Mouse (Mus musculus): ENCODE results near the gene Slpi. TPM values are rescaled to one million over a fixed set of nuclear protein-coding genes. Genes with fewer than 3 reads are reported as not detected.

Slpi gene
- 1.2 and 2.5 TPM in 2 replicates for polyA plus RNA-seq (2016; fragmentation: Nextera tagmentation; extraction: Ambion mirVana)

DNA sequence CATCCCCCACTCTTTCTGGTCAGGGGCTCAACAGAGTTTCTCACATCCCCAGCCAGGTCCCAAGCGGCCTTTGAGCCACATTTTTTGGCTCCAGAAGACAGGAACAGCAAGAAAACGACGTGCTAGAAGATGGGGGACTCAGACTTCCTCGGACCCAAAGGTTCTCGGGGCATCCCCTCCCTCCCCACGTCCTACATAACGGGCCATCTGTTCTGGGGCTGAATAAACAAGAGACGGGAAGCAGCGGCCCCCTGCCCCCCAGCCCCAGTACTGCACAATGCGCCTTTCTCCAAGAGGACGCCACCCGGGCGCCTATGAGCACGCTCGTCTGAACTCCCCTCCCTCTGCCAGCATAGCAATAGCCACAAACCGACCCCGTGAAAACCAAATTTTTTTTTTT lies at the start of gene Slpi:
Slpi (minus strand) TSS at position 76 of the 400 bp plus-strand sequence.
- under 1% methylated on average over 17 of the region's 17 CpGs for WGBS
- H3K9ac ChIP-seq (replicated peaks), result peak within 1 kb of the TSS; percentile 57
- peak within 1 kb of the TSS; percentile 70 for H3K4me2 ChIP-seq
- peak within 1 kb of the TSS; percentile 44 for H3K4me3 ChIP-seq (replicated peaks)
- H3K27ac ChIP-seq, result peak within 1 kb of the TSS; percentile 92
- peaks cover 35% of the 10 kb centered on the region for H3K4me1 ChIP-seq (replicated peaks)
- no peaks in the 10 kb centered on the region for H3K9me3 ChIP-seq
- peaks cover 53% of the 10 kb centered on the region for H3K27me3 ChIP-seq
- ATAC-seq (ENCODE audit: insufficient number of reproducible peaks, insufficient read depth, low FRiP score, low TSS enrichment, low read depth), result peak; percentile 61
- H3K36me3 ChIP-seq, result peaks cover 9% of the 10 kb centered on the region

- Histone ChIP-seq H3K36me3 (no peaks in the 10 kb centered on the region), H3K27ac (no peak overlapping the region), H3K4me1 (replicated peaks) (peaks cover 81% of the 10 kb centered on the region), H3K4me3 (replicated peaks) (no peak overlapping the region), H3K9ac (replicated peaks) (no peak overlapping the region), H3K9me3 (no peaks in the 10 kb centered on the region), H3K4me2 (no peak overlapping the region), H3K27me3 (peaks cover 14% of the 10 kb centered on the region)
- WGBS, result 43% methylated on average over 8 of the region's 8 CpGs
- no peak for ATAC-seq (ENCODE audit: insufficient number of reproducible peaks, insufficient read depth, low FRiP score, low TSS enrichment, low read depth)
Measured at GRCm38 (mm10) chr2:164438257-164438656, 49.4 kb upstream of the Slpi start.

DNA sequence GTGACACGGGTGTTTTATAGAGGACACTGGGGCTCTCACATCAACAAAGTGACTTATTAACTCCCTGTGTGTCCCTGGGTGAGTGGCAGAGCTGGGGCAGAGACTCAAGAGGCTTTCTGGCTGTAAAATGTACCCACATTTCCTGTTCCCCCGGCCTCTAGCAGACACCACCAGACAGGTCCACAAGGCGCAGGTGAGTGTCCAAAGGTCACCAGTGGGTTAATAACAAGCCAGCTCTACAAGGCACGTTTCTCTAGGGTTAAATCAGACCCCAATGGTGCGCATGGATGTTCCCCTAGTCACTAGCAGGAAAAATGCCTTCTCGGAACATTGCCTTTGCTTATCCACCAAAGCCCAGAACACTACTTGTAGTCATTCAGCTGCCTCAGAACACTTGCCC lies 48.8 kb upstream of the Slpi start:
- peaks cover 85% of the 10 kb centered on the region for H3K4me1 ChIP-seq (replicated peaks)
- peaks cover 14% of the 10 kb centered on the region for H3K27me3 ChIP-seq
- H3K9ac ChIP-seq (replicated peaks), result no peak overlapping the region
- no peaks in the 10 kb centered on the region for H3K9me3 ChIP-seq
- H3K36me3 ChIP-seq, result no peaks in the 10 kb centered on the region
- no peak overlapping the region for H3K4me3 ChIP-seq (replicated peaks)
- H3K4me2 ChIP-seq, result no peak overlapping the region
- 40% methylated on average over 6 of the region's 6 CpGs for WGBS
- no peak for ATAC-seq (ENCODE audit: insufficient number of reproducible peaks, insufficient read depth, low FRiP score, low TSS enrichment, low read depth)
- no peak overlapping the region for H3K27ac ChIP-seq

DNA sequence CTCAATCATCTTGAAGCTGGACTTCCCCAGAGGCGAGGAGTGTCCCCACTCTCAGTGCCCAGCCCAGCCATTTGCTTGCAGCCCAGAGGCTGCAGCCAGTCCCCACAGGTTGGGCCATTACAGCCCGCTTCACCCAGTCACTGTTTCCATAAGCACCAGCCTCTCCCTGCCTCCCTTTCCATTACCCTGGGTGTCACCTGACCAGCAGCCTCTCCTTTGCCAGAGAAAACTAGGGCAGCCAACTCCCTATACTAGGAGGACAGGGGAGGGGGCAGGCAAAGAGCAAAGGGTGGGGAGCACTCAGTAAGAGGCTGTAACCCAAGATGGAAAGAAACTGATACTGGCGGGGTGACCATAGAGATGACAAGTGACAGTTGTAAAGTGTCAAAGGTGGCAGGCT lies 48.1 kb upstream of the Slpi start:
- no peaks in the 10 kb centered on the region for H3K36me3 ChIP-seq
- no peak overlapping the region for H3K4me3 ChIP-seq (replicated peaks)
- H3K4me2 ChIP-seq, result 0 out of 2 replicates have a peak overlapping the region, but pooled peaks have one; percentile 3
- no peak for ATAC-seq (ENCODE audit: insufficient number of reproducible peaks, insufficient read depth, low FRiP score, low TSS enrichment, low read depth)
- H3K27ac ChIP-seq, result peak overlapping the region; percentile 69; the same call in 1 of the 2 replicates
- WGBS, result 46% methylated on average over 3 of the region's 3 CpGs
- peaks cover 16% of the 10 kb centered on the region for H3K27me3 ChIP-seq
- H3K4me1 ChIP-seq (replicated peaks), result peaks cover 88% of the 10 kb centered on the region
- H3K9ac ChIP-seq (replicated peaks), result peak overlapping the region; percentile 34; the same call in 1 of the 2 replicates
- H3K9me3 ChIP-seq, result no peaks in the 10 kb centered on the region

DNA sequence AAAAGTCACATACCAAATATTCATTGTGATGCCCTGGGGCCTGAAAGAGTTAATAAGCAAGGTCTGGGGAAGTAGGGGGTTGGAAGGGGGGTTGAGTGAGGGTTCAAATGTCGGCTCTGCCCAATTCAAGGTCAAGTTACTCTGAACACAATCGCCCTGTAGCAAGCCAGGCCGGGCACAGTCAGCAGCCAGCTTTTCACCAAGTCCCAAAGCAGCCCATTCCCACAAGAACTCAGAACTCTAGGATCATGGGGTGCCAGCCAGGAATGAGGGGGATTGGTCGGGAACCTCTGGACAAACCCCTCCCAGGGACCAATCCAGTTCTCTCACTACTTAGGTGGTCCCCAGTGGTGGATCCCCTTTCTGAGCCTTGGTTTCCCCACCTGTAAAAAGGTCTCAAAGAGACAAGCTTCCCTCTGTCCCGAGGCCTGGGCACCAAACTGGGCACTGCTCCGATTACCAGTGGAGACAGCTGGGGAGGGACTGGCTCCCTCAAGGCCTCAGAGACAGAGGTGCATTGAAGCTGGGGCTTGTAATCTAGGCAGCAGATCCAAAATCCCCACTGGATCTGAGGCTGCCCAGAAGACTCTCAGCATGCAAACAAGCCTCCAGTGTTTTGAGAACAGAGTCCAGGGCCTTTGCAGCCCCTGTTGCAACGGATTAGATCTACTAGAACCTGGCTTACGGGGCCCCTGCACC lies 47.5 kb upstream of the Slpi start:
- H3K4me1 ChIP-seq (replicated peaks), result peaks cover 88% of the 10 kb centered on the region
- peak overlapping the region; percentile 69; the same call in 1 of the 2 replicates for H3K27ac ChIP-seq
- H3K9me3 ChIP-seq, result no peaks in the 10 kb centered on the region
- no peak for ATAC-seq (ENCODE audit: insufficient number of reproducible peaks, insufficient read depth, low FRiP score, low TSS enrichment, low read depth)
- no peaks in the 10 kb centered on the region for H3K36me3 ChIP-seq
- H3K4me2 ChIP-seq, result peak overlapping the region; percentile 3
- WGBS, result 15% methylated on average over 8 of the region's 8 CpGs
- peak overlapping the region; percentile 34; the same call in 1 of the 2 replicates for H3K9ac ChIP-seq (replicated peaks)
- peaks cover 15% of the 10 kb centered on the region for H3K27me3 ChIP-seq
- H3K4me3 ChIP-seq (replicated peaks), result no peak overlapping the region

- Histone ChIP-seq H3K9me3 (no peaks in the 10 kb centered on the region), H3K36me3 (no peaks in the 10 kb centered on the region), H3K4me3 (replicated peaks) (no peak overlapping the region), H3K4me2 (no peak overlapping the region), H3K4me1 (replicated peaks) (peaks cover 88% of the 10 kb centered on the region), H3K27ac (0 out of 2 replicates have a peak overlapping the region, but pooled peaks have one; percentile 53), H3K27me3 (peaks cover 9% of the 10 kb centered on the region; the same call in 1 of the 2 replicates), H3K9ac (replicated peaks) (no peak overlapping the region)
- WGBS, result 31% methylated on average over 5 of the region's 5 CpGs
- no peak for ATAC-seq (ENCODE audit: insufficient number of reproducible peaks, insufficient read depth, low FRiP score, low TSS enrichment, low read depth)
Measured at GRCm38 (mm10) chr2:164435216-164436090, 46.6 kb upstream of the Slpi start.

DNA sequence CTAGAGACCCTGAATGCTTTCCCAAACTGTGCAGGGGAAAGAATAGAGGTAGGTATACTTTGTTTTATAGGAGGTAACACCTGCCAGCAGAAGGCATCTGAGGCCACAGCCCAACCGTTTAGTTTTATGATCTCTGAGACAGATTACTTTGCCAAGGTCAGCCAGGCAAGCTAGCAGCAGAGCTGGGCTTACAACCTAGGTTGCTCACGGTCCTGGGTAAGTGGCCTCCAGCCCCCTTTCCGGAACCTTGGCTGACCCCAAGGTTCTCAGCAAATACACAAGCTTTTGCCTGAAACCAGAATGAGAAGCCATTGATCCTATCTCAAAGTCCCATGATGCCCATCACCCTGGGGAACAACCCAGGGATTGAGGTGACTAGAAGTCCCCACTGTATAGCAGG lies 45.8 kb upstream of the Slpi start:
- no peaks in the 10 kb centered on the region for H3K9me3 ChIP-seq
- H3K27ac ChIP-seq, result no peak overlapping the region
- peaks cover 87% of the 10 kb centered on the region for H3K4me1 ChIP-seq (replicated peaks)
- no peak for ATAC-seq (ENCODE audit: insufficient number of reproducible peaks, insufficient read depth, low FRiP score, low TSS enrichment, low read depth)
- no peak overlapping the region for H3K4me2 ChIP-seq
- peaks cover 16% of the 10 kb centered on the region for H3K27me3 ChIP-seq
- H3K9ac ChIP-seq (replicated peaks), result no peak overlapping the region
- 44% methylated on average over 3 of the region's 3 CpGs for WGBS
- no peaks in the 10 kb centered on the region for H3K36me3 ChIP-seq
- H3K4me3 ChIP-seq (replicated peaks), result no peak overlapping the region

DNA sequence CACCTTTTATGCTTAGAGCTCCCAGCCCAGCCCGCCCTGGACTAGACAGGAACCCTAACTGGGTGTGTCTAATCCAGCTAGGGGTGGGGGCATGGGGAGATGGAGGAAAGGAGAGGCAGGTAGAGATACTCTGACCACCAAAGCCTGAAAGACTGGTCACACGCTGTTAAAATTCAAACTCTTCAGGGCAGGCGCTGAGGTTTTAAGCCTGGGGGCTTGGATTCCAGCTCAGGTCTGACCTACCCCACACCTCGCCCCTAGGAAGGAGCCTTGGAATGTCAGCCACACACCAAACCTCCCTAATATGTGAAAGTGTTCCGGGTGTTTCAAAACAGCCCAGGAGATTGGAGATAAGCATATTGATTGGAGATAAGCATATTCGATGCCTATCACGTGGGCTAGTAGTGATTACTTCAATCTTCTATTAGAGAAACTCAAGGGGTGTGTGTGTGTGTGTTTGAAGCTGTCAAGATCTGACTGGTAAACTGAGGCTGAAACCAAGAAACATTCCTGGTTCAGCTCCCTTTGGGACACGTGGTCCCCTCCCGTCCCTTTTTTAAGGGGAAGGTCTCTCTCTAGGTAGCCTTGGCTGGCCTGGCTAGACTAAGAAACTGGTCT lies 44.5 kb upstream of the Slpi start:
- 75% methylated on average over 9 of the region's 9 CpGs for WGBS
- Histone ChIP-seq H3K4me1 (replicated peaks) (peaks cover 80% of the 10 kb centered on the region), H3K27me3 (peaks cover 27% of the 10 kb centered on the region), H3K9ac (replicated peaks) (no peak overlapping the region), H3K4me2 (peak overlapping the region; percentile 28; the same call in 1 of the 2 replicates), H3K9me3 (no peaks in the 10 kb centered on the region), H3K4me3 (replicated peaks) (no peak overlapping the region), H3K36me3 (peaks cover 12% of the 10 kb centered on the region; the same call in 1 of the 2 replicates), H3K27ac (peak overlapping the region; percentile 56; the same call in 1 of the 2 replicates)
- ATAC-seq (ENCODE audit: insufficient number of reproducible peaks, insufficient read depth, low FRiP score, low TSS enrichment, low read depth), result no peak

DNA sequence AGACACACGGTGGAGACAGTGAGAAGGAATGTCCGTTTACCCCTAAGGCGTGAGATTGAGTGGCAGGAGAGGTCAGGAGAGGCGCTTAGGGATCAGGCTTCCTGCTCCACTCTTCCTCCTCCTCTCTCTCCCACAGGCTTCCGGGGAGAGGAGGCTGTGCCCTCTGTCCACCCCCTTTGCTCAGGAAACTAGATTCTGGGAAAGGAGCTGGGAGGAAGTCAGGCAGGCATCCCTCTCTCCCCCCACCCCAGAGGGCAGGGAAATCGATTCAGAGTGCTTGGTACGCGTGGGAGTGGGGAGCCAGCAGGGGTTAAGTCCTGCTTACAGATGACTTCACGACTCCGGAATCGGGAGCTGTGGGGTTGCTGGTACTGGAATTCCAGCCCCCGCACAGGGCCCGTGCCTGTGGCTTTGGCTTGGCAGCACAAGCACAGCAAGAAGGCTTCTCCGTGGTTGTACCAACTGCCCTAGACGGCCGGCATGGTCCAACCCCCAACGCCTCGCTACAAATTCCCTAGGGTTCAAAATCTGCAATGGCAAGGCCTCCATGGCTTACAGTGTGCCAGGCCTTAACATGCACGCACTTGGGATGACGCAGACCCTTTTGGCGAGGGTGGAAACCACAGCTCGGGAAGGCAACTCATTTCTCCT lies 43.8 kb upstream of the Slpi start:
- WGBS, result 25% methylated on average over 22 of the region's 22 CpGs
- Histone ChIP-seq H3K4me2 (peak overlapping the region; percentile 28), H3K27ac (peak overlapping the region; percentile 56; the same call in 1 of the 2 replicates), H3K27me3 (peaks cover 33% of the 10 kb centered on the region), H3K36me3 (peaks cover 19% of the 10 kb centered on the region; the same call in 1 of the 2 replicates), H3K4me3 (replicated peaks) (no peak overlapping the region), H3K9me3 (no peaks in the 10 kb centered on the region), H3K4me1 (replicated peaks) (peaks cover 73% of the 10 kb centered on the region), H3K9ac (replicated peaks) (peak overlapping the region; percentile 23; the same call in 1 of the 2 replicates)
- no peak for ATAC-seq (ENCODE audit: insufficient number of reproducible peaks, insufficient read depth, low FRiP score, low TSS enrichment, low read depth)

GRCm38 (mm10) chr2:164431676-164432465 lies 43.0 kb upstream of the Slpi start:
- H3K4me1 ChIP-seq (replicated peaks), result peaks cover 65% of the 10 kb centered on the region

More at GRCm38 (mm10) chr2:164431676-164432465, 43.0 kb upstream of the Slpi start:
- Histone ChIP-seq H3K4me3 (replicated peaks) (no peak overlapping the region), H3K4me2 (no peak overlapping the region), H3K9ac (replicated peaks) (peak overlapping the region; percentile 23; the same call in 1 of the 2 replicates), H3K27ac (peak overlapping the region; percentile 56; the same call in 1 of the 2 replicates), H3K9me3 (no peaks in the 10 kb centered on the region), H3K27me3 (peaks cover 37% of the 10 kb centered on the region), H3K36me3 (peaks cover 19% of the 10 kb centered on the region; the same call in 1 of the 2 replicates)
- 67% methylated on average over 9 of the region's 9 CpGs for WGBS
- no peak for ATAC-seq (ENCODE audit: insufficient number of reproducible peaks, insufficient read depth, low FRiP score, low TSS enrichment, low read depth)
